Mouse (Mus musculus) liver, embryonic 12.5 days (tissue): Measurements from ENCODE around the gene Dhh. TPM values are rescaled to one million over a fixed set of nuclear protein-coding genes. Genes with fewer than 3 reads are reported as not detected.
"Not testable (repeated sequence)": the region's sequence is repeated elsewhere in the genome, so short reads cannot be mapped to it uniquely, and the experiment has no call there.

Experiments
- ATAC-seq: fragments of 200-750 bp; cut with Nextera tagmentation; 2 replicates; pipeline ENCODE4 v1.8.0; 2017; ENCODE audit warnings: moderate number of reproducible peaks, mild to moderate bottlenecking, moderate library complexity
- H3K27ac ChIP-seq: fragments of 300-500 bp; sonication (generic); 2 replicates; pipeline ENCODE4 v1.5.1; 2016; ENCODE audit warnings: mild to moderate bottlenecking
- H3K27me3 ChIP-seq: fragments of 300-500 bp; sonication (generic); replicated peaks from 2 replicates; pipeline ENCODE4 v1.6.1; 2016; ENCODE audit warnings: mild to moderate bottlenecking, moderate library complexity
- H3K36me3 ChIP-seq: fragments of 300-500 bp; sonication (generic); 2 replicates; pipeline ENCODE4 v1.6.1; 2016; ENCODE audit warnings: mild to moderate bottlenecking, moderate library complexity
- H3K4me1 ChIP-seq: fragments of 300-500 bp; sonication (generic); 2 replicates; pipeline ENCODE4 v1.6.1; 2016
- H3K4me2 ChIP-seq: fragments of 300-500 bp; sonication (generic); 2 replicates; pipeline ENCODE4 v1.6.1; 2016; ENCODE audit warnings: mild to moderate bottlenecking, moderate library complexity
- H3K4me3 ChIP-seq: fragments of 300-500 bp; sonication (generic); 2 replicates; pipeline ENCODE4 v1.5.1; 2016; ENCODE audit warnings: mild to moderate bottlenecking, moderate library complexity
- H3K9ac ChIP-seq: fragments of 300-500 bp; sonication (generic); 2 replicates; pipeline ENCODE4 v1.6.1; 2016; ENCODE audit warnings: mild to moderate bottlenecking, moderate library complexity
- H3K9me3 ChIP-seq: fragments of 300-500 bp; sonication (generic); replicated peaks from 2 replicates; pipeline ENCODE4 v1.6.1; 2016; ENCODE audit warnings: mild to moderate bottlenecking, moderate library complexity
- WGBS: fragments of 180-500 bp; shearing (Covaris S2); methylation state at CpG from one replicate; pipeline ENCODE4 v1.1.7; 2016; ENCODE audit not compliant: insufficient replicate concordance; 5-methylcytosine and 5-hydroxymethylcytosine counted together
- polyA plus RNA-seq: library from polyadenylated mRNA; unstranded; fragments of >200 nt; fragmentation: Nextera tagmentation; extraction: Ambion mirVana; gene quantifications from 2 replicates; pipeline ENCODE4 v1.2.1, GENCODE M21; 2016

The Dhh gene
- 0.25 and 0.32 TPM in 2 replicates for polyA plus RNA-seq

- ATAC-seq, result no peak
- Histone ChIP-seq H3K4me1 (peaks cover 56% of the 10 kb centered on the region), H3K9me3 (no peaks in the 10 kb centered on the region), H3K4me2 (peak within 1 kb of the TSS; percentile 40), H3K9ac (no peak within 1 kb of the TSS), H3K27ac (no peak within 1 kb of the TSS), H3K36me3 (no peaks in the 10 kb centered on the region), H3K27me3 (peaks cover 88% of the 10 kb centered on the region), H3K4me3 (peak within 1 kb of the TSS; percentile 18)
- 3% methylated on average over 41 of the region's 41 CpGs for WGBS
Measured at GRCm38 (mm10) chr15:98897928-98898800, at the start of gene Dhh. Gene Dhh, minus strand, starts transcription at chr15:98898540.

- no peak overlapping the region for H3K4me3 ChIP-seq
- peaks cover 3% of the 10 kb centered on the region; the same call in 1 of the 2 replicates for H3K36me3 ChIP-seq
- H3K9ac ChIP-seq, result no peak overlapping the region
- no peaks in the 10 kb centered on the region for H3K9me3 ChIP-seq
- H3K4me1 ChIP-seq, result peaks cover 10% of the 10 kb centered on the region
- no peak for ATAC-seq
- H3K27me3 ChIP-seq, result no peaks in the 10 kb centered on the region
- no peak overlapping the region for H3K27ac ChIP-seq
- H3K4me2 ChIP-seq, result no peak overlapping the region
- 54% methylated on average over 3 of the region's 3 CpGs for WGBS
Measured at GRCm38 (mm10) chr15:98947884-98948283, 49.5 kb upstream of the Dhh start.

GRCm38 (mm10) chr15:98943133-98943532, 44.8 kb upstream of the Dhh start:
- no peak overlapping the region for H3K27ac ChIP-seq
- no peak overlapping the region for H3K4me2 ChIP-seq
- no peak for ATAC-seq
- no peak overlapping the region for H3K9ac ChIP-seq
- H3K27me3 ChIP-seq, result no peaks in the 10 kb centered on the region
- no peaks in the 10 kb centered on the region for H3K36me3 ChIP-seq
- H3K4me1 ChIP-seq, result peaks cover 5% of the 10 kb centered on the region
- no peaks in the 10 kb centered on the region for H3K9me3 ChIP-seq
- no peak overlapping the region for H3K4me3 ChIP-seq
- 77% methylated on average over 4 of the region's 4 CpGs for WGBS

GRCm38 (mm10) chr15:98942081-98942480, 43.7 kb upstream of the Dhh start:
- Histone ChIP-seq H3K4me2 (no peak overlapping the region), H3K4me1 (peaks cover 7% of the 10 kb centered on the region), H3K9ac (no peak overlapping the region)

GRCm38 (mm10) chr15:98941539-98941938, 43.2 kb upstream of the Dhh start:
- H3K36me3 ChIP-seq, result no peaks in the 10 kb centered on the region
- H3K9ac ChIP-seq, result no peak overlapping the region
- no peak overlapping the region for H3K27ac ChIP-seq
- H3K4me2 ChIP-seq, result no peak overlapping the region
- H3K4me1 ChIP-seq, result peaks cover 11% of the 10 kb centered on the region
- no peaks in the 10 kb centered on the region for H3K27me3 ChIP-seq
- H3K4me3 ChIP-seq, result no peak overlapping the region
- no peak for ATAC-seq
- H3K9me3 ChIP-seq, result no peaks in the 10 kb centered on the region
- WGBS, result 64% methylated on average over 2 of the region's 2 CpGs

More at GRCm38 (mm10) chr15:98942081-98942480, 43.7 kb upstream of the Dhh start:
- ATAC-seq, result no peak
- Histone ChIP-seq H3K9me3 (no peaks in the 10 kb centered on the region), H3K36me3 (no peaks in the 10 kb centered on the region), H3K27me3 (no peaks in the 10 kb centered on the region), H3K27ac (no peak overlapping the region), H3K4me3 (no peak overlapping the region)
- 78% methylated on average over 4 of the region's 4 CpGs for WGBS

- H3K4me2 ChIP-seq, result no peak overlapping the region
- no peak overlapping the region for H3K9ac ChIP-seq
- no peaks in the 10 kb centered on the region for H3K9me3 ChIP-seq
- H3K36me3 ChIP-seq, result no peaks in the 10 kb centered on the region
- 77% methylated on average over 10 of the region's 10 CpGs for WGBS
- H3K4me3 ChIP-seq, result no peak overlapping the region
- peaks cover 17% of the 10 kb centered on the region for H3K4me1 ChIP-seq
- H3K27ac ChIP-seq, result no peak overlapping the region
- ATAC-seq, result no peak
- H3K27me3 ChIP-seq, result no peaks in the 10 kb centered on the region
Measured at GRCm38 (mm10) chr15:98940816-98941215, 42.5 kb upstream of the Dhh start.

GRCm38 (mm10) chr15:98934217-98934839, 36.0 kb upstream of the Dhh start, which contains the start of gene Tuba1b:
Gene Tuba1b, minus strand, starts transcription at chr15:98934565.
- Histone ChIP-seq H3K4me3 (peak within 1 kb of the TSS; percentile 76), H3K27ac (peak within 1 kb of the TSS; percentile 96), H3K9me3 (no peaks in the 10 kb centered on the region), H3K4me1 (peaks cover 39% of the 10 kb centered on the region), H3K27me3 (no peaks in the 10 kb centered on the region), H3K36me3 (peaks cover 25% of the 10 kb centered on the region), H3K4me2 (peak within 1 kb of the TSS; percentile 92), H3K9ac (peak within 1 kb of the TSS; percentile 89)
- WGBS, result under 1% methylated on average over 56 of the region's 58 CpGs
- peak; percentile 94 for ATAC-seq

- Histone ChIP-seq H3K4me3 (peak overlapping the region; percentile 76), H3K4me1 (peaks cover 43% of the 10 kb centered on the region), H3K36me3 (peaks cover 25% of the 10 kb centered on the region), H3K27ac (peak overlapping the region; percentile 96), H3K9me3 (no peaks in the 10 kb centered on the region), H3K9ac (peak overlapping the region; percentile 89), H3K27me3 (no peaks in the 10 kb centered on the region), H3K4me2 (peak overlapping the region; percentile 92)
- under 1% methylated on average over 35 of the region's 35 CpGs for WGBS
- peak; percentile 72 for ATAC-seq
Measured at GRCm38 (mm10) chr15:98933833-98934216, 35.5 kb upstream of the Dhh start.

GRCm38 (mm10) chr15:98933004-98933671, 34.8 kb upstream of the Dhh start:
- H3K27ac ChIP-seq, result peak overlapping the region; percentile 96
- not testable (repeated sequence) for H3K27me3 ChIP-seq, ATAC-seq, H3K9me3 ChIP-seq
- peak overlapping the region; percentile 89 for H3K9ac ChIP-seq
- H3K36me3 ChIP-seq, result peaks cover 25% of the 10 kb centered on the region
- WGBS, result 13% methylated on average over 8 of the region's 9 CpGs
- peaks cover 48% of the 10 kb centered on the region for H3K4me1 ChIP-seq
- H3K4me3 ChIP-seq, result peak overlapping the region; percentile 76
- H3K4me2 ChIP-seq, result peak overlapping the region; percentile 92

- H3K27ac ChIP-seq, result peak overlapping the region; percentile 60; the same call in 1 of the 2 replicates
- peak overlapping the region; percentile 22; the same call in 1 of the 2 replicates for H3K4me2 ChIP-seq
- peaks cover 38% of the 10 kb centered on the region for H3K4me1 ChIP-seq
- ATAC-seq, result no peak
- WGBS, result 73% methylated on average over 3 of the region's 3 CpGs
- no peak overlapping the region for H3K4me3 ChIP-seq
- no peaks in the 10 kb centered on the region; the same call in 1 of the 2 replicates for H3K9me3 ChIP-seq
- no peaks in the 10 kb centered on the region for H3K27me3 ChIP-seq
- no peak overlapping the region for H3K9ac ChIP-seq
- H3K36me3 ChIP-seq, result peaks cover 25% of the 10 kb centered on the region
Measured at GRCm38 (mm10) chr15:98930998-98931397, 32.7 kb upstream of the Dhh start.

GRCm38 (mm10) chr15:98930017-98930734, 31.8 kb upstream of the Dhh start:
- Histone ChIP-seq H3K36me3 (peaks cover 25% of the 10 kb centered on the region), H3K4me3 (no peak overlapping the region), H3K9ac (no peak overlapping the region), H3K9me3 (no peaks in the 10 kb centered on the region; the same call in 1 of the 2 replicates), H3K27ac (peak overlapping the region; percentile 15; the same call in 1 of the 2 replicates), H3K4me2 (no peak overlapping the region), H3K27me3 (no peaks in the 10 kb centered on the region), H3K4me1 (peaks cover 30% of the 10 kb centered on the region)
- WGBS, result 42% methylated on average over 8 of the region's 8 CpGs
- no peak for ATAC-seq
